Mouse (Mus musculus): ENCODE data around the gene Atp8b5. TPM values are rescaled to one million over a fixed set of nuclear protein-coding genes. Genes with fewer than 3 reads are reported as not detected.

Atp8b5 gene
- total RNA-seq, 4 experiments from 2014 or later: 0.61 to 1.3 (median 0.99) TPM

DNA sequence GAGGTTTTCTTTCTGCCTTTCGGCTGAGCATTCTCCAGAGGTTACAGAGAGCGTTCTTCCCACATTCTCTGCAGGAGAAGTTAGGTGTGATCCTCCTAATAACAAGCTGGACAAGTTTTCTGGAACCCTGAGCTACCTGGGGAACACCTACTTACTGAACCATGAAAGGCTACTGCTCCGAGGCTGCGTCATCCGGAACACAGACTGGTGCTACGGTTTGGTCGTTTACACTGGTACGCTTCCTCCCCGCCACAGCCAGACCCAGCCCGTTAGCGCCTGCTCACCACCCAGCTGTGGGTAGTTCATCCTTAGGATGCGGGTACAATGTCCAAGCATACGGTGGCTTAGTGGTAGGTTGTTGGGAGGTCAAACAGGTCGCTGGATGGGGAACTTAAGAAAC lies 55.4 kb downstream of the Atp8b5 start:
- DNase-seq: no peak

DNA sequence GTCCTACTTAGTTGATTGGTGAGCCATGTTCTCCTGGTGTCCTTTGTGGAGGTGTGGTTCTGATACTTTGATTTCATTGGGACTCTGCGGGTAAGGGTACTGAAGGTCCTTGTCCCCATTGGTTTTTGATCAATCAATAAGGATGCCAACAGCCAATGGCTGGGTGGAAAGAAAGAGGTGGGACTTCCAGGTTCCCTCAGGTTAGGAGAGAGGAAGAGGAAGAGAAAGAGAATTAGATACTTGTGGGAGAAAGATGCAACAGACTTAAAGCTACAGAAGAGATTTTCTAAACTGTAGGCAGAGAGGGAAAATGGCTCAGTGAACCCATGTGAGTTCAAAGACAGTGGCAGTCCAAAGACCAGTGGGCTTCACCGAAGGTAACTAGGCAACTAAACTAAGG lies 60.2 kb downstream of the Atp8b5 start:
- DNase-seq: no peak

DNA sequence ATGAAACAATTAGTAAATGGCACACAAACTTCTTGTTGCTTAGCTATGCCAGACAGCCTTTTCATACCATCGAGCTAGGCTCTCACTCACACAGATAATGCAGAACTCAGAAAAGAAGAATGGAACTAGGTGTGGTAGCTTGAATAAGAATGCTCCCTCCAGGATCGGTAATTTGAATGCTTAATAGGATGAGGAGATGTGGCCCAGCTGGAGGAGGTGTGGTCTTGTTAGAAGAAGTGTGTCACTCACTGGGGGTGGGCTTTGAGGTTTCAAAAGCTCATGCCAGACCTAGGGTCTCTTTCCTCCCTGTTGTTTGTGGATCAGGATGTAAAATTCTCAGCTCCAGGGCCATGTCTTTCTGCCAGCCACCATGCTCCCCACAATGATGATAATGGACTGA lies 67.8 kb downstream of the Atp8b5 start:
- DNase-seq: no peak

- no peak for DNase-seq
These were observed 69.2 kb downstream of the Atp8b5 start for GRCm38 (mm10) chr4:43336176-43336575.

DNA sequence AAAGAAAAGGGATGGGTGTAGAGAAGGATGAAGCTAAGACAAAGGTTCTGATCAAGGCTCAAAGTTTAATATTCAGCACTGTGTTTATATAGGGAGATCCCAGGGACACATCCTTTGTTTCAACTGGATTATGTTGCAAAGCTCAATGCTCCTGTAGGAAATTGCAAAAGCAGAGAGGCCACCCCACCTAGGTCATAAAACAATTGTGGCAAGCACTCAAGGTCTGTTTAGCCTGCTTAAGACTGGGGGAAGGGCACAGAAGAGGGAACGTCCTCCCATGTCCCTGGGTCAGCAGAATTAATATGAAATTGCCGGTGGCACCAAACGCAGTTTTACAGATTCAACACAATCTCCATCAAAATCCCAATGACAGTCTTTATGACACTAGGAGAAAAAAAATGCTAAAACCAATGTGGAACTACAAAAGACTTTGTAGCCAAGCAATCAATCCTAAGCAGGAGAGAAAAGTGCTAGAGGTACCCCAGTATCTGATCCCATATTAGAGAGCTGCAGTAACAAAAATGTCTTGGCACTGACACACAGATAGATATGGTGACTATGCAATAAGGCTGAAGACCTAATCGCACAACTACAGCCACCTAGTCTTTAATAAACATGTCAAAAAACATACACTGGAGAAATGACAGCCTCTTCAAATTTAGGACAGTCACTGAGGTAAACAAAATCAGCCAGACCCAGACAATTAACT lies 73.3 kb downstream of the Atp8b5 start:
- peak; percentile 34 for DNase-seq

GRCm38 (mm10) chr4:43341276-43341891 lies 74.4 kb downstream of the Atp8b5 start:
- no peak for DNase-seq

- DNase-seq: no peak
These were observed 75.5 kb downstream of the Atp8b5 start for GRCm38 (mm10) chr4:43342443-43342842.

- no peak for DNase-seq
These were observed 78.0 kb downstream of the Atp8b5 start for GRCm38 (mm10) chr4:43344932-43345331.

DNA sequence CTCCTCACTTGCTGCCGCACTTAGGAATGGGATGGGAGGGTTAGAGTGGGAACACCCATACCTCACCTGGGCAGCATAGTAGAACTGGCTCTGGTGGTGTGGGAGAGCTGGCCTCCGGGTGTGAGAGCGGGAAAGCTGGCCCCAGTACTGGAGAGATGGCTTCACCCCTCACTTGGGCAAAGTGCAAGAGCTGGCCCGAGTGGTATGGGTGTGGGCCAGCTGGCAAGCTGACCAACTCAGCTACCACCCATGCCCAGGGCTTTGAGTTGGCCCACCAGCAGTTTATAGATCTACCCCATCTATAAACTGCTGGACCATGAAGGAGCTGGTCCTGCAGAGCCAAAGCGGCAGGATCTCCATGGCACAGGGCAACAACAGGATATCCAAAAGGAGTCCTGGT lies 82.2 kb downstream of the Atp8b5 start:
- no peak for DNase-seq

DNA sequence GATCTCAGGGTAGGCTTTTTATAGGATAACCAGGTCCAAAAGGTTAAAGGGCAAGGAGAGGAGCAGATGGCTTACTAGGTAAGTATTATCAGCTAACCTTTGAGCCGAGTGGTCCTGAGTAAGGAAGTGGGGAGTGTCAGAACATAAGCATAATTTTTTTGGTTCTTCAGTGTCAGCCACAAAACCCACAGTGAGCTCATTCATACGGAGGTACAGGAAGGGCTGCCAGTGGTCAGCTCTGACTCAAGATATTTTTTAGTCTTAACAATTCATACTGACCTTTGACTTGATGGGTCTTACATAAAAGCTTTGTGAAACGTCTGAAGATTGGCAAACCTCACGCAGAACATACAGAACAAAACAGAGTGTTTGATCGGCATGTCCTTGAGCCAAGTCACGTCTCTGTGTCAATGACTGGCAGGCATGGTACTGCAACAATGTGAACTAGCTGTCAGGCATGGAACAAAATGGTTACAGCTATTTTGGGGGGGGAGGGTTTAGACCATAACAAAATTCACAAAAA lies 83.1 kb downstream of the Atp8b5 start:
- no peak for DNase-seq

GRCm38 (mm10) chr4:43353662-43354061 lies 86.7 kb downstream of the Atp8b5 start:
- no peak for DNase-seq

DNA sequence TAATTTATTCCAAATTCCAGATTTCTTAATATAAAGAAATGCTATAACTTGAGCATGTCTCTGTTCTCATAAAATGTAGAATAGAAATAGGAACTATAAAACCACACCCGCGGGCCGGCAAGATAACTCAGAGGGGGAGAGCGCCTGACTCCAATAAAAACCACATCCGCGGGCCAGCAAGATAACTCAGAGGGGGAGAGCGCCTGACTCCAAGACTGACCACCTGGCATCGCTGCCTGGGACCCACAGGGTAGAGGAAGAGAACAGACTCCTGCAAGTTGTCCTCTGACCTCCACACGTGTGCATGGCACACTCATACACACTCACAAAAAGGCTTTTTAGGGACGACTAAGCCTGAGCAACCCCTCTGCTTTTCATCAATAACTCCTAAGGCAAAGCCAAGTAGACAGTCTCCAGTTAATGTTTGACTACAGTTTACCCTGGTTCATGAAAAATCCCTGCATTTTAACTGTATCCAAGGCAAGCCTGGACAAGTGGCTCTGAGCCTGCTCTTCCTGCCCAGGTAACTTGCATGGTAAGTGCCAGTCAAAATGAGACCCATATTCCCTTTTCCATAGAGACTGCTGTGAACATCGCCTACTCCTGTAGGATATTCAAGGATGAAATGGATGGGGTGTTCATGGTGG lies 98.1 kb downstream of the Atp8b5 start:
- no peak for DNase-seq

- no peak for DNase-seq
These were observed 100.3 kb downstream of the Atp8b5 start for GRCm38 (mm10) chr4:43367295-43367694.

DNA sequence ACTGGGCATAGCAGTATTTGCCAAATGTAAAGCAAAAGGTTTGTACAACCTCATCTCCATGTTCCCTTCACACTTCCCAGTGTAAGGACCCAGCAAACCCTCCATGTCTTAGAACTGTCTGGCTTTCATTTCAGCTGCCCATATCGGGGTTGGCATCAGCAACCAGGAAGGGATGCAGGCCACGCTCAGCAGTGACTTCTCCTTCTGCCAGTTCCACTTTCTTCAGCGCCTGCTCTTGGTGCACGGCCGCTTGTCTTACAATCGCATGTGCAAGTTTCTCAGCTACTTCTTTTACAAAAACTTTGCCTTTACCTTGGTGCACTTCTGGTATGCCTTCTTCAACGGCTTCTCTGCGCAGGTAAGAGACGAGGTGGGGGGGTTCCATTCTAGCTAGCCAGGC lies 100.8 kb downstream of the Atp8b5 start:
- DNase-seq: no peak

DNA sequence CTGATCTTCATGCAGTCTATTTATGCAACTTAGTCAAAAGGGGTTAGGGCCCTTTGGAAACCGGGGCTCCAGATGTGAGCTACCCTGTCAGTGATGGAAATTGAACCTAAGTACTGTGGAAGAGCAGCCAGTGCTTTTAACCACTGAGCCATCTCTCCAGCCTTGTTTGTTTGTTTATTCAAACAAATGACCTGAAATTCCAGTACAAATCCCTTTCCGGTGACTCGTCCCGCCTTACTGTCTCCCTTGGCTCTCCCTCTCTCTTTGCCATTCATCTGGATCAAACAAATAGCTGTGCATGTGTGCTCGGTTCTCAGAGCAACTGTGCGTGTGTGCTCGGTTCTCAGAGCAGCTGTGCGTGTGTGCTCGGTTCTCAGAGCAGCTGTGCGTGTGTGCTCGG lies 104.4 kb downstream of the Atp8b5 start:
- no peak for DNase-seq

GRCm38 (mm10) chr4:43372155-43372554 lies 105.2 kb downstream of the Atp8b5 start:
- DNase-seq: no peak

- DNase-seq: no peak
These were observed 107.3 kb downstream of the Atp8b5 start for GRCm38 (mm10) chr4:43374266-43374665.

DNA sequence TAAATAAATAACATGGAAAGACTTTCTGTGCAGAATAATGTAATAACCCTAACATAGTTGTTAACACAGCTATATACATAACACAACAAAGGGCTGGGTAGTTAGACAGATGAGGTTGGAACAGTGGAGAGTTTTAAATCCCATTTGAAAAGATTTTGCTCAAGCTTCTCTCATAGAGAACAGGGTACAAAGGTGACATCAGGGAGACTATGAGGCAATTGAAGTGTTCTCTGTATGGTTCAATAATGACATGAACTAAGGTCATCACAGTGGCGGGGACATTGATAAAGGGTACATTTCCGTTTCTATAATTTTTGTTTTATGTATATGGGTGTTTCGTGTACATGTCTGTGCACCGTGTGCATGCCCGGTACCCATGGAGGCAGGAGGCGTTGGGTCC lies 112.6 kb downstream of the Atp8b5 start:
- no peak for DNase-seq

- DNase-seq: no peak
These were observed 114.0 kb downstream of the Atp8b5 start for GRCm38 (mm10) chr4:43380951-43381350.

GRCm38 (mm10) chr4:43381408-43382154 lies 114.6 kb downstream of the Atp8b5 start, which contains the start of gene Rusc2:
Gene Rusc2, plus strand, starts transcription at chr4:43381979.
- DNase-seq: peak; percentile 85

GRCm38 (mm10) chr4:43382155-43383020 lies 115.4 kb downstream of the Atp8b5 start:
- DNase-seq: no peak

All from adrenal gland, adult 8-10 months (tissue).